Mouse (Mus musculus): ENCODE data around the gene Vps16. TPM values are rescaled to one million over a fixed set of nuclear protein-coding genes. Genes with fewer than 3 reads are reported as not detected.

The Vps16 gene
- total RNA-seq (2021) = 10 to 100 TPM; 16.2 to 16.8 TPM
- long read RNA-seq, experiment 1, transcript Vps16-201 (24 exons, 3,161 nt) = major isoform, 6 of 7 reads
- long read RNA-seq, experiment 1, partial matches to known transcripts = 1 of 7 reads
- long read RNA-seq, experiment 1, other reads (novel, unspliced or antisense) = 0 of 7 reads
- long read RNA-seq, experiment 2, transcript Vps16-201 (24 exons, 3,161 nt) = major isoform, 14 of 18 reads
- long read RNA-seq, experiment 2, partial matches to known transcripts = 1 of 18 reads
- long read RNA-seq, experiment 2, other reads (novel, unspliced or antisense) = 3 of 18 reads

GRCm38 (mm10) chr2:130424126-130424853 lies at the start of gene Vps16, which contains the start of gene Pced1a:
Gene Vps16 (plus strand): TSS chr2:130424339.
Gene Pced1a (minus strand): TSS chr2:130424701.
- DNase-seq = peak; percentile 90

- no peak for DNase-seq
These were observed 49.2 kb upstream of the Vps16 start for GRCm38 (mm10) chr2:130374951-130375350.

GRCm38 (mm10) chr2:130383205-130383604 lies 40.9 kb upstream of the Vps16 start:
- no peak for DNase-seq

GRCm38 (mm10) chr2:130383895-130384294 lies 40.2 kb upstream of the Vps16 start:
- no peak for DNase-seq

- no peak for DNase-seq
These were observed 37.9 kb upstream of the Vps16 start for GRCm38 (mm10) chr2:130386212-130386611.

- no peak for DNase-seq
These were observed 35.3 kb upstream of the Vps16 start for GRCm38 (mm10) chr2:130388796-130389195.

- no peak for DNase-seq
These were observed 33.0 kb upstream of the Vps16 start for GRCm38 (mm10) chr2:130390993-130391625.

GRCm38 (mm10) chr2:130392836-130393235 lies 31.3 kb upstream of the Vps16 start:
- no peak for DNase-seq

- no peak for DNase-seq
These were observed 28.4 kb upstream of the Vps16 start for GRCm38 (mm10) chr2:130395696-130396095.

- peak; percentile 31 for DNase-seq
These were observed 26.8 kb upstream of the Vps16 start, which contains the start of gene Cpxm1 for GRCm38 (mm10) chr2:130397186-130397985. Gene Cpxm1 (minus strand): TSS chr2:130397574.

- DNase-seq = no peak
These were observed 26.0 kb upstream of the Vps16 start for GRCm38 (mm10) chr2:130398091-130398490.

- no peak for DNase-seq
These were observed 24.1 kb upstream of the Vps16 start for GRCm38 (mm10) chr2:130400046-130400445.

GRCm38 (mm10) chr2:130401891-130402290 lies 22.2 kb upstream of the Vps16 start:
- no peak for DNase-seq

- DNase-seq = no peak
These were observed 19.2 kb upstream of the Vps16 start, which contains the start of the genes Gm28372 and 1700020A23Rik for GRCm38 (mm10) chr2:130404939-130405338. Gene Gm28372 (plus strand): TSS chr2:130405239. Gene 1700020A23Rik (plus strand): TSS chr2:130405259.

GRCm38 (mm10) chr2:130406178-130406577 lies 18.0 kb upstream of the Vps16 start, which contains the start of gene Tmem239:
Gene Tmem239 (plus strand): TSS chr2:130406478.
- DNase-seq = no peak

GRCm38 (mm10) chr2:130408194-130408593 lies 15.9 kb upstream of the Vps16 start:
- no peak for DNase-seq

GRCm38 (mm10) chr2:130411558-130412495 lies 12.3 kb upstream of the Vps16 start:
- peak; percentile 66 for DNase-seq

GRCm38 (mm10) chr2:130412775-130413174 lies 11.4 kb upstream of the Vps16 start:
- no peak for DNase-seq

GRCm38 (mm10) chr2:130414094-130414856 lies 9.9 kb upstream of the Vps16 start:
- no peak for DNase-seq
